Mouse (Mus musculus) hindbrain, embryonic 16.5 days (tissue): Measurements from ENCODE around the gene Epas1. TPM values are rescaled to one million over a fixed set of nuclear protein-coding genes. Genes with fewer than 3 reads are reported as not detected.
A peak's percentile ranks its signal among the peaks of the same experiment; 100 is the strongest.

Experiments used
- ATAC-seq: fragments of 200-750 bp; cut with Nextera tagmentation; 2 replicates; pipeline ENCODE4 v1.8.0; 2017; ENCODE audit warnings: moderate TSS enrichment, moderate library complexity
- H3K27ac ChIP-seq: fragments of 300-500 bp; sonication (generic); 2 replicates; pipeline ENCODE4 v1.5.1; 2014; ENCODE audit warnings: low read depth, mild to moderate bottlenecking, control low read depth, low read length, moderate library complexity
- H3K27me3 ChIP-seq: fragments of 300-500 bp; sonication (generic); replicated peaks from 2 replicates; pipeline ENCODE4 v1.6.1; 2014; ENCODE audit warnings: low read length; ENCODE audit not compliant: control insufficient read depth, insufficient read depth
- H3K36me3 ChIP-seq: fragments of 300-500 bp; sonication (generic); 2 replicates; pipeline ENCODE4 v1.6.1; 2014; ENCODE audit warnings: mild to moderate bottlenecking, low read length, moderate library complexity, mixed read lengths; ENCODE audit not compliant: control insufficient read depth, insufficient read depth
- H3K4me1 ChIP-seq: fragments of 300-500 bp; sonication (generic); 2 replicates; pipeline ENCODE4 v1.6.1; 2014; ENCODE audit warnings: low read depth, low read length; ENCODE audit not compliant: control insufficient read depth, insufficient read depth
- H3K4me2 ChIP-seq: fragments of 300-500 bp; sonication (generic); 2 replicates; pipeline ENCODE4 v1.6.1; 2014; ENCODE audit warnings: mild to moderate bottlenecking, low read length, control low read depth, moderate library complexity
- H3K4me3 ChIP-seq: fragments of 300-500 bp; sonication (generic); 2 replicates; pipeline ENCODE4 v1.5.1; 2014; ENCODE audit warnings: mild to moderate bottlenecking, low read length, control low read depth, moderate library complexity
- H3K9ac ChIP-seq: fragments of 300-500 bp; sonication (generic); 2 replicates; pipeline ENCODE4 v1.6.1; 2014; ENCODE audit warnings: low read depth, mild to moderate bottlenecking, control low read depth, low read length, moderate library complexity
- H3K9me3 ChIP-seq: fragments of 300-500 bp; sonication (generic); 2 replicates; pipeline ENCODE4 v1.6.1; 2014; ENCODE audit warnings: mild to moderate bottlenecking, low read length, moderate library complexity; ENCODE audit not compliant: control insufficient read depth
- WGBS: fragments of 180-500 bp; shearing (Covaris S2); extraction: QIAGEN DNeasy Blood & Tissue Kit; methylation state at CpG from one replicate; pipeline ENCODE4 v1.1.7; 2014; 5-methylcytosine and 5-hydroxymethylcytosine counted together
- polyA plus RNA-seq: library from polyadenylated mRNA; unstranded; fragments of >200 nt; fragmentation: Nextera tagmentation; extraction: Ambion mirVana; gene quantifications from 2 replicates; pipeline ENCODE4 v1.2.1, GENCODE M21; 2015

Gene Epas1
- polyA plus RNA-seq, 1 experiment from 2014 or later = 5.7 TPM

- H3K9ac ChIP-seq = no peak overlapping the region
- H3K36me3 ChIP-seq = no peaks in the 10 kb centered on the region
- H3K27ac ChIP-seq = no peak overlapping the region
- WGBS = 78% methylated on average over 7 of the region's 7 CpGs
- no peaks in the 10 kb centered on the region for H3K9me3 ChIP-seq
- H3K4me2 ChIP-seq = no peak overlapping the region
- no peak overlapping the region for H3K4me3 ChIP-seq
- ATAC-seq = no peak
- no peaks in the 10 kb centered on the region for H3K27me3 ChIP-seq
- H3K4me1 ChIP-seq = no peaks in the 10 kb centered on the region
Observed at GRCm38 (mm10) chr17:86726480-86726879, 27.0 kb upstream of the Epas1 start.

- WGBS = 85% methylated on average over 7 of the region's 7 CpGs
- no peaks in the 10 kb centered on the region for H3K27me3 ChIP-seq
- no peaks in the 10 kb centered on the region for H3K36me3 ChIP-seq
- H3K9ac ChIP-seq = no peak overlapping the region
- H3K27ac ChIP-seq = no peak overlapping the region
- H3K4me2 ChIP-seq = no peak overlapping the region
- no peak for ATAC-seq
- H3K9me3 ChIP-seq = no peaks in the 10 kb centered on the region
- peaks cover 2% of the 10 kb centered on the region for H3K4me1 ChIP-seq
- no peak overlapping the region for H3K4me3 ChIP-seq
Observed at GRCm38 (mm10) chr17:86727031-86727430, 26.5 kb upstream of the Epas1 start.

DNA sequence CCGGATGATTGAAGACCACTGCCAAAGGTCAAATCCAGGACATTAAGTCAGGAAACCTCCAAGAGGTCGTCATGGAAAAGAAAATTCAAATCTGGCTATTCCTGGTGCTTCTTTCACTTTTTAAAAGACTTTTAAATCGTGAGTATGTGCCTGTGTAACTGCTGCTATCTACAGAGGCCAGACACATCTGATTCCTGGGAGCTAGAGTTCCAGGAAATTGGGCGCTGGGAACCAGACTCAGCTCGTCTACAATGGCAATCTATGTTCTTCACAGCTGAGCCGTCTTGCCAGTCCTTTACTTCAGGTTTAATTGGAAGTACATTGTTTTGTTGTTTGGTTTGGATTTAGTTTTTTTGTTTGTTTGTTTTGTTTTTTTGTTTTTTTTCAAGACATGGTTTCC, 22.2 kb upstream of the Epas1 start:
- no peak overlapping the region for H3K4me3 ChIP-seq
- no peak for ATAC-seq
- H3K4me1 ChIP-seq = peaks cover 4% of the 10 kb centered on the region
- H3K9ac ChIP-seq = no peak overlapping the region
- no peaks in the 10 kb centered on the region for H3K9me3 ChIP-seq
- 78% methylated on average over 6 of the region's 6 CpGs for WGBS
- H3K27ac ChIP-seq = no peak overlapping the region
- H3K27me3 ChIP-seq = no peaks in the 10 kb centered on the region
- no peak overlapping the region for H3K4me2 ChIP-seq
- no peaks in the 10 kb centered on the region for H3K36me3 ChIP-seq

DNA sequence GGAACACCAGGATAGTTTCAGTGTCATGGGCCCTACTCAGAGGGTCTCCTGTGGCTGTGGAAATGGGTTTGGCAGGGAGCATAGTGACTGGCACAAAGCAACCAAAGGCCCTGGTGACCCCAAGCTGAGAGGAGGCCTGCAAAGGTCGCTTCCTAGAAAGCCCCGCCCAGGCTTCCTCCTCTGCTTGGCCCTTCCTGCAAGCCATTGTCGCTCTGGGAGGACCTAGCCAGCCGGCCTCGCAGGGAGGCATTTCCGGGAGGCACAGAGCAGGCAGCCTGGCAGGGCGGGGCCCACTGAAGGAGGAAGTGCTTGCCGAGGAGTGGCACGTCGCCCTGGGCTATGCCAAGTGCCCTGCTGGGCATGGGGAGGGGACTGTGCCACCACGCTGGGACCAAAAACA, 21.5 kb upstream of the Epas1 start:
- peak; percentile 70 for ATAC-seq
- no peak overlapping the region for H3K4me3 ChIP-seq
- H3K36me3 ChIP-seq = no peaks in the 10 kb centered on the region
- H3K27ac ChIP-seq = no peak overlapping the region
- H3K4me1 ChIP-seq = peaks cover 4% of the 10 kb centered on the region
- H3K9me3 ChIP-seq = no peaks in the 10 kb centered on the region
- no peak overlapping the region; the same call in 1 of the 2 replicates for H3K9ac ChIP-seq
- peak overlapping the region; percentile 7; the same call in 1 of the 2 replicates for H3K4me2 ChIP-seq
- WGBS = 5% methylated on average over 11 of the region's 11 CpGs
- no peaks in the 10 kb centered on the region for H3K27me3 ChIP-seq

DNA sequence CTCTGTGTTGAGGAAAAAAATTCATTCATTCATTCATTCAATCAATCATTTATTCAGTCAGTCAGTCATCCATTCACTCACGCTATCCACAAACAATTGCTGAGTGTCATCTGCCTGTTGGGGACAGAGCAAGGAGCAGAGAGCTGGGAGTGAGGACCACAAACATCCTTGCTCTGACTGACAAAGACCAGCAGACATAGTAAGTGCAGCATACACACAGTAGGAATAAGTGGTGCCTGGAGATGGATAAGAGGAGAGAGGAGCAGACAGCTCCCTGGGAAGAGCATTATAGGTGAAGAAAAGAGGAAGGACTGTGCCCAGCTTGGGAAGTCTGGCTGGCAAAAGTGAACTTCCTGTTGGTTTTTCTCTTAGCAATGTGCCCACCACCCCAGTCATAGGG, 21.0 kb upstream of the Epas1 start:
- no peak overlapping the region for H3K27ac ChIP-seq
- no peaks in the 10 kb centered on the region for H3K9me3 ChIP-seq
- H3K4me2 ChIP-seq = no peak overlapping the region
- no peak overlapping the region for H3K9ac ChIP-seq
- H3K27me3 ChIP-seq = no peaks in the 10 kb centered on the region
- 73% methylated on average over 1 of the region's 1 CpGs for WGBS
- no peaks in the 10 kb centered on the region for H3K36me3 ChIP-seq
- H3K4me1 ChIP-seq = peaks cover 4% of the 10 kb centered on the region
- no peak for ATAC-seq
- no peak overlapping the region for H3K4me3 ChIP-seq

DNA sequence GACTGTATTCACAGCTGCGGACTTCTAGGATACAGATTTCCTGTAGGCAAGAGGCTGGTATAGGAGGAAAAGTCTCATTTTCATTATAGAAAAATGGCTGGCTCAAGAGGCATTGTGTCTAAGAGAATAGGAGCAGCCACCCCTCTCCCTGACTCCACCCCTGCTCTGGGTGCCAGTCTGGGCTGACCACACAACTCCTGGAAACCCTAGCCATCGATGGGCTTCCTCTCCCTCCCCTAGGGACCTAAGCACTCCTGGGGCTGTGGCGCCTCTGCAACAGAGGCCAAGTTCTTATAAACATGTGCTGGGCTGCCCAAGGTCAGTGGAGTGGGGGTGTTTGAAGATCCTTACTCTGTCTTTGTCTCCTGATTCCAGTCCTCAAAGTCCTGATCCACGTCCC, 19.9 kb upstream of the Epas1 start:
- H3K9me3 ChIP-seq = no peaks in the 10 kb centered on the region
- H3K36me3 ChIP-seq = no peaks in the 10 kb centered on the region
- WGBS = 82% methylated on average over 4 of the region's 4 CpGs
- ATAC-seq = no peak
- no peak overlapping the region for H3K9ac ChIP-seq
- no peaks in the 10 kb centered on the region for H3K27me3 ChIP-seq
- no peak overlapping the region for H3K27ac ChIP-seq
- peaks cover 4% of the 10 kb centered on the region for H3K4me1 ChIP-seq
- H3K4me2 ChIP-seq = no peak overlapping the region
- H3K4me3 ChIP-seq = no peak overlapping the region

GRCm38 (mm10) chr17:86738477-86738876, 15.0 kb upstream of the Epas1 start:
- H3K9ac ChIP-seq = no peak overlapping the region
- H3K4me1 ChIP-seq = no peaks in the 10 kb centered on the region
- 85% methylated on average over 6 of the region's 6 CpGs for WGBS
- no peak overlapping the region for H3K27ac ChIP-seq
- no peaks in the 10 kb centered on the region for H3K27me3 ChIP-seq
- H3K9me3 ChIP-seq = no peaks in the 10 kb centered on the region
- ATAC-seq = no peak
- no peaks in the 10 kb centered on the region for H3K36me3 ChIP-seq
- H3K4me2 ChIP-seq = no peak overlapping the region
- H3K4me3 ChIP-seq = no peak overlapping the region

- H3K36me3 ChIP-seq = no peaks in the 10 kb centered on the region
- ATAC-seq = no peak
- no peaks in the 10 kb centered on the region for H3K4me1 ChIP-seq
- H3K9ac ChIP-seq = no peak overlapping the region
- no peaks in the 10 kb centered on the region for H3K9me3 ChIP-seq
- no peak overlapping the region for H3K27ac ChIP-seq
- H3K4me2 ChIP-seq = no peak overlapping the region
- no peaks in the 10 kb centered on the region for H3K27me3 ChIP-seq
- WGBS = 93% methylated on average over 7 of the region's 7 CpGs
- H3K4me3 ChIP-seq = no peak overlapping the region
Observed at GRCm38 (mm10) chr17:86743351-86743941, 10.1 kb upstream of the Epas1 start.

DNA sequence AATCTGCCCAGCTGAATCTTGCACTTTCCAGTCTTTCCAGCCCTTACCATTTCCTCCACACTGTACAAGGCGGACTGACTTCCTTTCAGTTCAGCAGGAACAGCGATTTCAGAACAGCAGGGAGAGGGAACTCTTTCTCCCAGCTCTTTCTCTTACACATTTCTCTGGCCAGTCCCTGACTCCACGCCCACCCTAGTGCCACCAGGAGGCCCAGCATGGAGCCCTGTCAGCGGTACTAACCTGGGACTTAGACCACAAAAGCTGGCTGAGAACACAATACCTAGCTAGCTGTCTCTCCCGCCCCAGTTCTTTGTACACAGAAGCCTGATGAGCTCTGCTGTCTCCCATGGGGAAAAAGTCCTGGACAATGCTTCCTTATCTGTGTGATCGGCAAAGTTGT, 8.6 kb upstream of the Epas1 start:
- Histone ChIP-seq H3K9ac (no peak overlapping the region), H3K27me3 (no peaks in the 10 kb centered on the region), H3K4me2 (no peak overlapping the region), H3K36me3 (no peaks in the 10 kb centered on the region), H3K27ac (no peak overlapping the region), H3K4me3 (no peak overlapping the region), H3K9me3 (no peaks in the 10 kb centered on the region), H3K4me1 (no peaks in the 10 kb centered on the region)
- ATAC-seq = no peak
- 29% methylated on average over 6 of the region's 6 CpGs for WGBS
